Mouse (Mus musculus) heart, postnatal 0 days (tissue): ENCODE measurements around the gene 4930470P17Rik.

Experiments
- CTCF ChIP-seq: IDR thresholded peaks from 2 replicates; pipeline ENCODE4 v1.5.1; 2016; ENCODE audit warnings: antibody characterized with exemption, control low read depth, low read depth
- EP300 ChIP-seq: IDR thresholded peaks from 2 replicates; pipeline ENCODE4 v1.6.1; 2016; ENCODE audit warnings: antibody characterized with exemption, low read depth

DNA sequence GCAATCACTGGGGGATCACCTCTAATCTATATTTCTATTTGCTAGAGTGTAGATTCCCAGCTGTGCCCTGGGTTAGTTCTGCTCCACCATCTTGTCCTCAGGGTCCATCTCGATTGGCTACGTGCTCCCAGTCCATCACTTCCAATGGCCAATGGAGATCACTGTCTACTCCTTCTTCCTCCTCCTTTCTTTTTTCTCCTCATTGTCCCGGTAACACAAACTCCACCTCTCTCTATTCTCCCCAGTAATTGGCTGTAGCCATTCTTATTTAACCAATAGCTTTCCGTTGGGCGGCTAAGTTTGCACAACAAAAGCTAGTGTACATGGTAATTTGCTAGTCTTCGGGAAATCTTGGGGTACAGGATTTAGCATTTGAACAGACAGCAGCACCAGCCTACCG lies 72.1 kb downstream of the 4930470P17Rik start:
- TF ChIP-seq CTCF (no peak), EP300 (no peak)
